Mouse (Mus musculus): Measurements from ENCODE around the gene Olfr322. TPM values are rescaled to one million over a fixed set of nuclear protein-coding genes. Genes with fewer than 3 reads are reported as not detected.

Gene Olfr322
- total RNA-seq, 2 experiments from 2014 or later = not detected

Other genes with a start within 250 kb of the Olfr322 start
- gene 1810065E05Rik, start 237.7 kb upstream of the Olfr322 start, total RNA-seq (2021) = not detected
- gene Gm12253, start 226.2 kb upstream of the Olfr322 start, total RNA-seq (2021) = not detected
- not detected for gene Lypd9, start 205.9 kb upstream of the Olfr322 start, total RNA-seq (2021)
- gene Olfr30, start 196.5 kb upstream of the Olfr322 start, total RNA-seq (2021) = not detected
- not detected for gene Olfr332, start 166.2 kb upstream of the Olfr322 start, total RNA-seq (2021)
- gene Olfr331, start 156.2 kb upstream of the Olfr322 start, total RNA-seq (2021) = not detected
- not detected for gene Olfr330, start 123.9 kb upstream of the Olfr322 start, total RNA-seq (2021)
- not detected for gene Olfr329-ps, start 112.4 kb upstream of the Olfr322 start, total RNA-seq (2021)
- gene Olfr328, start 103.1 kb upstream of the Olfr322 start, total RNA-seq (2021) = under 1 TPM; 0.11 to 0.23 TPM
- gene Olfr224, start 88.2 kb upstream of the Olfr322 start, total RNA-seq (2021) = not detected
- gene Olfr325, start 81.1 kb upstream of the Olfr322 start, total RNA-seq (2021) = not detected
- gene Olfr324, start 63.7 kb upstream of the Olfr322 start, total RNA-seq (2021) = not detected
- gene 2210407C18Rik, start 42.7 kb upstream of the Olfr322 start, total RNA-seq (2021) = not detected
- not detected for gene Olfr323, start 28.3 kb upstream of the Olfr322 start, total RNA-seq (2021)
- gene Trim58, start 18.3 kb upstream of the Olfr322 start, total RNA-seq (2021) = under 1 TPM in 1 of 2 experiments, not detected in 1; 0.20 TPM
- gene Olfr320, start 22.3 kb downstream of the Olfr322 start, total RNA-seq (2021) = not detected
- gene Olfr319, start 40.4 kb downstream of the Olfr322 start, total RNA-seq (2021) = not detected
- under 1 TPM in 1 of 2 experiments, not detected in 1; 0.16 TPM for gene Olfr318, start 65.2 kb downstream of the Olfr322 start, total RNA-seq (2021)
- gene Olfr317, start 80.4 kb downstream of the Olfr322 start, total RNA-seq (2021) = under 1 TPM in 1 of 2 experiments, not detected in 1; 0.49 TPM
- under 1 TPM; 0.25 to 0.32 TPM for gene Olfr316, start 94.0 kb downstream of the Olfr322 start, total RNA-seq (2021)
- not detected for gene Olfr315, start 114.4 kb downstream of the Olfr322 start, total RNA-seq (2021)
- not detected for gene Olfr314, start 124.2 kb downstream of the Olfr322 start, total RNA-seq (2021)
- 1 to 10 TPM; 5.3 to 6.9 TPM for gene Fam183b, start 143.2 kb downstream of the Olfr322 start, total RNA-seq (2021)
- not detected for gene Olfr313, start 156.2 kb downstream of the Olfr322 start, total RNA-seq (2021)
- not detected for gene Olfr312, start 170.5 kb downstream of the Olfr322 start, total RNA-seq (2021)
- gene Olfr311, start 180.5 kb downstream of the Olfr322 start, total RNA-seq (2021) = not detected
- 10 to 100 TPM; 16.2 to 17.7 TPM for gene Gm12258, start 188.4 kb downstream of the Olfr322 start, total RNA-seq (2021)
- 10 to 100 TPM in 1 of 2 experiments, 1 to 10 TPM in 1; 6.6 to 11.7 TPM for gene 2810021J22Rik, start 208.4 kb downstream of the Olfr322 start, total RNA-seq (2021)
- gene Zfp39, start 245.4 kb downstream of the Olfr322 start, total RNA-seq (2021) = 10 to 100 TPM in 1 of 2 experiments, 1 to 10 TPM in 1; 9.9 to 10.1 TPM

All from layer of hippocampus, postnatal 10 days (tissue).